Mouse (Mus musculus) liver, embryonic 18 days (tissue): ENCODE measurements around the gene Prickle3. TPM values are rescaled to one million over a fixed set of nuclear protein-coding genes. Genes with fewer than 3 reads are reported as not detected.

Experiments
- polyA plus RNA-seq: library from polyadenylated mRNA; depleted of rRNA; stranded (reverse); fragments of >200 nt; gene quantifications from 2 replicates; pipeline ENCODE4 v1.2.3, GENCODE M21; 2012; rRNA removed

Gene Prickle3
- polyA plus RNA-seq = 2.9 and 3.9 TPM in 2 replicates

DNA sequence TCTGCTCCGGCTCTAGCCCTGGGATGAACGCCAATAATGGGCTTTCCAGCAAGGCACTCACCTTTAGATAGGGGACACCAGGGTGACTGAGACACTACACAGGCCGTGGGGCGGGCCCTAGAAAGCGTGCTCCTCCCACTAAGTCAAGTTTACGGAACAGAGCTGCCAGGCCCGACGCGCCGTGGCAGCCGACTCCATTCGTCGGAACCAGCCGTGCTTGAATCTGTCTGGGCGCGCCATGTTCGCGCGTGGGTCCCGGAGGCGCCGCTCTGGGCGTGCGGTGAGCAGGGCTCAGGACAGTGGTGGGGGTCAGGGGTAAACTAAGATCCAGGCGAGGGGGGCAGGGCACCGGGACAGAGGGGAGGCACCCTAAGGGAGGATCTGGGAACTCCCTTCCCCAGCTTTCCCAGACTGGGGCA lies at the start of gene Prickle3:
Gene Prickle3 (plus strand): TSS at position 40 of the 419 bp plus-strand sequence.

DNA sequence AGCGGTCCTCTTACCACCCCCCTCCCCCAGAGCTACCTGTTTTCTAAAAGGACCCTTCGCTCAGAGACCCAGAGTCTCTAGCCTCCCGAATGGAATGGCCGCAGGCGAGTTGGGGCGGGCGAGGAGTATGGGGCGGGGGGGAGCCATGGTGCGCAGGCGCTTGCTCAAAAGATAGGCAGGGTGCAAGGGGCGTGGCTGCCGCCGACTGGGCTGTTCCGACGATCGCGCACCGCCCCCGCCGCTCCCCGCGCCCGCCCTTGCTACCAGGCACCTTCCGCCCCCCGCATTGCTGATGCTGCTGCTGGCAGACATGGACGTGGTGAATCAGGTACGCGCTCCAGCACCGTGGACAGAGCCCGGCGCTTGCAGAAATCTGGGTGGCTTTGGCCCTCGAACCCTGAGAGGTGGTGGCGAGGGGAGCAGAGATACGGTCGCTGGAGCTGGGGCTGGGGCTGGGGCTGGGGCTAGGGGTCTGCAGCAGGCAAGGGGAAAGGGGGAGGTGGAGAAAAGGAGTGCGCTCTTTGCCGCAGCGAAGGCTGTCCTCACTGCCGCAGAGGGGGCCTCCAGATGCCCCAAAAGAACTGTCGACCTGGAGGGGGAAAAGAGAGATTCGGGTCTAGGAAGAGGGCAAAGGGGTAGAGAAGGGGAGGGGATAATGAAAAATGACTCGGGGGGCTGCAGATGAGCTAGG lies 18.5 kb upstream of the Prickle3 start, which contains the start of gene Syp:
Gene Syp (plus strand): TSS at position 71 of the 691 bp plus-strand sequence.

DNA sequence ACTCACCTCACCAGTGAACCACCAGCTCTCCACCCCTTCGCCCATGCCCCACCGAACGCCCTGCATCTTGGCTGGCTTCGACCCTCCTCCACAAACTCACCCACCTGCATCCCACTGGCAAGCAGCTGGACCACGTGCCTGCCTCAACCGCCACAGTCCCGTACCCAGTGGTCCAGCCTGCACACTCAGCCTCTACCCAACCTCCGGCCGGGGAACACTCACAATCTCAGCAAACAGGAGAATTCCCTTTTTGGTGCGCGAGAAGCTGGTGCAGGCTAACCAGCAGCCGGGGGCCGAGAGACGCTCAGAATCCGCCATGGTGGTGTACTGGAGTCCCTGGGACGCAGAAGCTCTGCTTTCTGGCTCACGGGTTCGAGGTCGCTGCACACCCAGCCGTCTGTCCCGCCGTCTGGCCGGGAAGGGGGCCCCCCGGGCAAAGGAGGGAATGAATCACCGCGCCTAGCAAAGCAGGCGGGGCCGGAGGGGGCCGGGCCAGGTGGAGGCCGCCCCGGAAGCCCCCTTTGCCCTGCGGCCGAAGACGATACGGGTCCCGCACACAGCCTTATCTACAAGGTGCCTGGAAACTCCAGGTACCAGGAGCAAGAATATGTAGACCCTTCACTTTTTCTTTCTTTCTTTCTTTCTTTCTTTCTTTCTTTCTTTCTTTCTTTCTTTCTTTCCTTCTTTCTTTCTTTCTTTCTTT lies 14.0 kb downstream of the Prickle3 start, which contains the start of gene Plp2:
Gene Plp2 (minus strand): TSS at position 470 of the 703 bp plus-strand sequence.

DNA sequence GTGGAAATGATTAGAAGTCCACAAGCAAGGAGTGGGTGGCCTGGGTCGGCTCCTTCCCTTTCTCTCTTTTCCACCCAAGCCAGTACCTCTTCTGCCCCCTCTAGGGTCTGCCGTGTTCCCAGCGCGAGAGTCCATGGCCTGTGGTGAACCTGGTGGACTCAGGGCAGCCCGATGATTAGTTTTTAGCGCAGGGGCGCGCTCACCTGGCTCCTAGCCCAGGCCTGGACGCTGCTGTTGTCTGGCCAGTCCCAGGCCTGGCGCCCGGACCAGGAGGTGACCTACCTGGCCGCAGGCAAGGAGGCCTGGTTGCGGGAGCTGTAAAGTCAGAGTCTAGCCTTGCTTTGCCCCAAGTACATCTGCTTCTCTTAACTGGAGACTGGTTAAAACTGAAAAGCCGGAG lies 23.8 kb downstream of the Prickle3 start, which contains the start of gene Magix:
Gene Magix (minus strand): TSS at position 388 of the 400 bp plus-strand sequence.

DNA sequence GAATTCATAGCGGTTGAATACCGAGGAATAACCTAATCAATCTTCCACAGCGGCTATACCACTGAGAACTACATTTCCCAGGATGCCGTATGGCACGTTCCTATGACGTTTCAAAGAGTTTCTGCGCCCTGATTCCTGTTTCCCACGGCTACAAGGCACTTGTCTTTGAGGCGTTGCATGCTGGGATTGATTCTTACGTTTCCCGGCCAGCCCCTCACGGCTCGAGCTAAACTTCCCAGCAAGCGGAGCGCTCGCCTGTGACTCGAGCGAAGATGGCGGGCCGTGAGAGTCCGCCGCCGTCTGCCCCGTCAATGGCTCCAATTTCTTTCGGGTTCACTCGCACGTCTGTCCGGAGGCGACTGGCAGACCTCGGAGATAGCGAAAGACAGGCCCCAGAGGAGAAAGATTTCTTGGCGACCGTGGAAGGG lies 39.9 kb downstream of the Prickle3 start, which contains the start of gene Gpkow:
Gene Gpkow (plus strand): TSS at position 178 of the 428 bp plus-strand sequence.

DNA sequence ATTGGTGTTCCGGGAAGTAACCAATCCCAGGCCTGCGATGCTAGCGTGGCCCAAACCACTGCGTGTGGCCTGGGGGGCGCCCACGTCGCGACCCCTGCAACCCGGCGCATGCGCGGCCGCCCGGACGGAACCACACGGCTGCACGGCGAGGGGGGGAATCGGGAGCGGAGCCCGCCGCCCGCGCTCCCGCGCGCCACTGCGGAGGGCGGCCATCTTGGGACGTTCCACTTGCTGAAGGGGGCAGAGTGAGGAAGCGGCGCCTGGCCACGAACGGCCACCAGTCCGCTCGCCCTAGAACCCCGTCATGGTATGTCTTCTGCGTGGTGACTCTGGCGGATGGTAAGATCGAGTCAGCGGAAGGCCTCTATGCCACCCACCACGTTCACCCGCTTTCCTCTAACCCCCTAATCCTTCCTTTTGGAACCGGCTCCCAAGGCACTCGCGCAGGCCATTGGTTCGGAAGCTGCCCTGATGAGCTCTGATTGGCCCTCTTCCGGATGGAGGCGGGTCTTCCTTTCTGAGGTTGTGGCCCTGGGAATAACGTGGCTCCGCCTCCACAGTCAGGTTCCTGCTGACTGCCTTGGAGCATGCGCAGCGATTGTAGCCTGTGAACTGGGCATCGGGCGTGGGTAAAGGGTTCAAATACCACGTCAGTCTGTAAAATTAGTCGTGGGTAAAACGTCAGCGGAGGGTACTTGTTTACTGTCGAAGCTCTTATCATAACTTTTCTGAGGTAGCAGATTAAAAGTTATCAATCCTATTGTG lies 57.3 kb downstream of the Prickle3 start, which contains the start of gene Wdr45:
Gene Wdr45 (plus strand): TSS at position 199 of the 765 bp plus-strand sequence.

Other genes with a start within 250 kb of the Prickle3 start
- not detected in 2 replicates for gene Foxp3, start 83.6 kb upstream of the Prickle3 start, polyA plus RNA-seq
- gene Ppp1r3f, start 83.0 kb upstream of the Prickle3 start, polyA plus RNA-seq = 0.46 and 0.56 TPM in 2 replicates
- gene Ccdc22, start 51.7 kb upstream of the Prickle3 start, polyA plus RNA-seq = 6.9 and 7.6 TPM in 2 replicates
- 0.05 and 0.06 TPM in 2 replicates for gene Cacna1f, start 50.2 kb upstream of the Prickle3 start, polyA plus RNA-seq
- gene Syp, start 18.8 kb upstream of the Prickle3 start, polyA plus RNA-seq = 0.23 and 0.28 TPM in 2 replicates
- 37.9 and 40.3 TPM in 2 replicates for gene Plp2, start 14.1 kb downstream of the Prickle3 start, polyA plus RNA-seq
- gene Magix, start 24.0 kb downstream of the Prickle3 start, polyA plus RNA-seq = 0.44 and 0.87 TPM in 2 replicates
- 6.4 and 6.9 TPM in 2 replicates for gene Gpkow, start 39.9 kb downstream of the Prickle3 start, polyA plus RNA-seq
- gene Wdr45, start 57.1 kb downstream of the Prickle3 start, polyA plus RNA-seq = 19.9 and 21.9 TPM in 2 replicates
- gene Gm45208, start 65.0 kb downstream of the Prickle3 start, polyA plus RNA-seq = 0.05 TPM in 1 of 2 replicates, not detected in the other
- 3.3 and 4.0 TPM in 2 replicates for gene Praf2, start 71.2 kb downstream of the Prickle3 start, polyA plus RNA-seq
- gene Ccdc120, start 93.6 kb downstream of the Prickle3 start, polyA plus RNA-seq = 2.8 and 3.8 TPM in 2 replicates
- gene Tfe3, start 105.3 kb downstream of the Prickle3 start, polyA plus RNA-seq = 5.0 and 5.3 TPM in 2 replicates
- gene Gripap1, start 132.5 kb downstream of the Prickle3 start, polyA plus RNA-seq = 24.9 and 29.9 TPM in 2 replicates
- gene Kcnd1, start 165.0 kb downstream of the Prickle3 start, polyA plus RNA-seq = 0.28 and 0.29 TPM in 2 replicates
- 24.6 and 26.4 TPM in 2 replicates for gene Otud5, start 184.1 kb downstream of the Prickle3 start, polyA plus RNA-seq
- gene Pim2, start 221.0 kb downstream of the Prickle3 start, polyA plus RNA-seq = 2.5 and 2.7 TPM in 2 replicates
- 14.2 and 16.2 TPM in 2 replicates for gene Slc35a2, start 226.8 kb downstream of the Prickle3 start, polyA plus RNA-seq
- gene Pqbp1, start 242.0 kb downstream of the Prickle3 start, polyA plus RNA-seq = 36.0 and 38.7 TPM in 2 replicates
- gene Timm17b, start 242.1 kb downstream of the Prickle3 start, polyA plus RNA-seq = 22.3 and 23.0 TPM in 2 replicates